Mouse (Mus musculus) left cerebral cortex, postnatal 4 days (tissue): ENCODE results near the gene Slit1. TPM values are rescaled to one million over a fixed set of nuclear protein-coding genes. Genes with fewer than 3 reads are reported as not detected.

Experiments used
- DNase-seq: peaks from one replicate; pipeline ENCODE4 v3.0.0-alpha.2; 2022
- intact Hi-C: fragments of 180-260 bp; cut with DNase I; formaldehyde crosslinking; loops from one replicate; pipeline ENCODE4 v1.15.1; 2025
- total RNA-seq, 2 experiments: library from RNA; stranded (reverse); gene quantifications; 2 replicates each; pipeline ENCODE4 v1.2.3; 2021

Slit1 gene
- total RNA-seq, 2 experiments from 2014 or later: 56.8 to 70.8 TPM

- intact Hi-C loops: no loop called here
These were observed 130.0 kb downstream of the Slit1 start for GRCm38 (mm10) chr19:41613325-41614087.

GRCm38 (mm10) chr19:41611683-41612082 is 131.8 kb downstream of the Slit1 start:
- intact Hi-C loops: no loop called here

More at GRCm38 (mm10) chr19:41613325-41614087, 130.0 kb downstream of the Slit1 start:
- no peak for DNase-seq

GRCm38 (mm10) chr19:41606208-41606987 is 137.1 kb downstream of the Slit1 start:
- intact Hi-C loops: loop anchor here (10.0 kb wide), 1 partner anchor 292 kb away; no protein-coding TSS in a partner anchor
- no peak for DNase-seq

More at GRCm38 (mm10) chr19:41611683-41612082, 131.8 kb downstream of the Slit1 start:
- DNase-seq: no peak

- intact Hi-C loops: loop anchor here (10.0 kb wide), 1 partner anchor 286 kb away; no protein-coding TSS in a partner anchor
These were observed 142.8 kb downstream of the Slit1 start for GRCm38 (mm10) chr19:41600647-41601046.

GRCm38 (mm10) chr19:41597170-41597894 is 146.1 kb downstream of the Slit1 start:
- intact Hi-C loops: no loop called here
- DNase-seq: no peak

More at GRCm38 (mm10) chr19:41600647-41601046, 142.8 kb downstream of the Slit1 start:
- DNase-seq: no peak

- DNase-seq: no peak
- intact Hi-C loops: no loop called here
These were observed 151.7 kb downstream of the Slit1 start for GRCm38 (mm10) chr19:41591808-41592207.

GRCm38 (mm10) chr19:41589681-41590080 is 153.8 kb downstream of the Slit1 start:
- intact Hi-C loops: no loop called here
- no peak for DNase-seq

GRCm38 (mm10) chr19:41589026-41589425 is 154.4 kb downstream of the Slit1 start:
- intact Hi-C loops: no loop called here
- no peak for DNase-seq

- intact Hi-C loops: no loop called here
These were observed 155.8 kb downstream of the Slit1 start for GRCm38 (mm10) chr19:41587431-41588222.

GRCm38 (mm10) chr19:41586752-41587151 is 156.7 kb downstream of the Slit1 start:
- DNase-seq: no peak
- intact Hi-C loops: no loop called here

More at GRCm38 (mm10) chr19:41587431-41588222, 155.8 kb downstream of the Slit1 start:
- DNase-seq: no peak

GRCm38 (mm10) chr19:41582918-41583514 is 160.4 kb downstream of the Slit1 start:
- intact Hi-C loops: no loop called here
- no peak for DNase-seq

- no peak for DNase-seq
- intact Hi-C loops: no loop called here
These were observed 161.6 kb downstream of the Slit1 start, which contains the start of gene Gm340 for GRCm38 (mm10) chr19:41581706-41582420. Gm340 (plus strand) TSS chr19:41582370.

- peak; percentile 66 for DNase-seq
- intact Hi-C loops: no loop called here
These were observed 164.0 kb downstream of the Slit1 start for GRCm38 (mm10) chr19:41579311-41579920.

- intact Hi-C loops: no loop called here
- DNase-seq: no peak
These were observed 165.9 kb downstream of the Slit1 start for GRCm38 (mm10) chr19:41577576-41577975.

GRCm38 (mm10) chr19:41573700-41574099 is 169.8 kb downstream of the Slit1 start:
- no peak for DNase-seq
- intact Hi-C loops: no loop called here

- no peak for DNase-seq
- intact Hi-C loops: no loop called here
These were observed 174.7 kb downstream of the Slit1 start for GRCm38 (mm10) chr19:41568791-41569190.

GRCm38 (mm10) chr19:41560856-41561255 is 182.6 kb downstream of the Slit1 start:
- DNase-seq: no peak
- intact Hi-C loops: no loop called here

GRCm38 (mm10) chr19:41558891-41559486 is 184.5 kb downstream of the Slit1 start:
- intact Hi-C loops: no loop called here
- no peak for DNase-seq
